Mouse (Mus musculus) bone marrow, adult 2 months (tissue): Measurements from ENCODE around the gene Abr.

Experiments
- CTCF ChIP-seq: fragments of 200-500 bp; IDR thresholded peaks from 2 replicates; pipeline ENCODE4 v1.5.1; 2011; ENCODE audit warnings: low read length, control low read depth; ENCODE audit not compliant: control insufficient read depth, insufficient read depth
- POLR2A ChIP-seq: fragments of 200-500 bp; IDR thresholded peaks from 2 replicates; pipeline ENCODE4 v1.6.1; 2011; ENCODE audit warnings: low read depth, mild to moderate bottlenecking, control low read depth, low read length, borderline replicate concordance; ENCODE audit not compliant: control insufficient read depth

- TF ChIP-seq POLR2A: no peak
- TF ChIP-seq CTCF: no peak
These were observed 51.1 kb downstream of the Abr start for GRCm38 (mm10) chr11:76570741-76571612.
